Mouse (Mus musculus): ENCODE measurements around the gene Apln. TPM values are rescaled to one million over a fixed set of nuclear protein-coding genes. Genes with fewer than 3 reads are reported as not detected.

The Apln gene
- polyA plus RNA-seq, 1 experiment from 2014 or later: 4.7 TPM

DNA sequence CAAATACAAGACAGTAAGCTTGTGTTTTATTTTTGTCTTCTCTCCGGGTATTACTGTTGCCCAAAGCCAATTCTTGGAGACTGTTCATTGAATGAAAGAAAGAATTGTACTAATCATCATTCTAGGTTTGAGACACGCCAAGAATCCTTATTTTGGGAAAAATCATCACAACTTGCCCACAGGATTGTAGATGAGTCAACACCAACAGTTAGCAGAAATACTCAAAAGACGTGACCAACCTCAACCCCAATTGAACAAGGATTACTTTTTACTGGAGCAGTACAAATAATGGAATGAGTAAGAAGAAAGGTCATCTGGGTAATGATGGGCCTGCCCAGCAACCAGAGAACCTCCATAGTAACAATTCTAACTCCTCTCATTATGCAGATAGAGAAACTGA, 5.7 kb upstream of the Apln start:
- Histone ChIP-seq H3K4me2 (ENCODE audit: low read length) (no peak overlapping the region), H3K9me3 (ENCODE audit: control insufficient read depth, low read length) (no peaks in the 10 kb centered on the region), H3K27me3 (ENCODE audit: control insufficient read depth, insufficient read depth, low read length) (peaks cover 13% of the 10 kb centered on the region; the same call in 1 of the 2 replicates), H3K27ac (replicated peaks in 1 of 2; ENCODE audit: control insufficient read depth in 1 of 2, insufficient read depth in 1 of 2, low read depth in 2 of 2, low read length in 2 of 2) (no peak overlapping the region), H3K9ac (ENCODE audit: low read length) (no peak overlapping the region), H3K36me3 (ENCODE audit: control insufficient read depth, insufficient read depth, low read length) (no peaks in the 10 kb centered on the region), H3K4me1 (ENCODE audit: control insufficient read depth in 2 of 2, insufficient read depth in 2 of 2, low read length in 2 of 2) (no peaks in the 10 kb centered on the region), H3K4me3 (ENCODE audit: control insufficient read depth in 1 of 2, insufficient read depth in 1 of 2, low read depth in 1 of 2, low read length in 2 of 2) (no peak overlapping the region)
- WGBS: 74% methylated on average over 3 of the region's 3 CpGs
- no peak for ATAC-seq (ENCODE audit: insufficient number of reproducible peaks, insufficient read depth, low FRiP score, low read depth)

DNA sequence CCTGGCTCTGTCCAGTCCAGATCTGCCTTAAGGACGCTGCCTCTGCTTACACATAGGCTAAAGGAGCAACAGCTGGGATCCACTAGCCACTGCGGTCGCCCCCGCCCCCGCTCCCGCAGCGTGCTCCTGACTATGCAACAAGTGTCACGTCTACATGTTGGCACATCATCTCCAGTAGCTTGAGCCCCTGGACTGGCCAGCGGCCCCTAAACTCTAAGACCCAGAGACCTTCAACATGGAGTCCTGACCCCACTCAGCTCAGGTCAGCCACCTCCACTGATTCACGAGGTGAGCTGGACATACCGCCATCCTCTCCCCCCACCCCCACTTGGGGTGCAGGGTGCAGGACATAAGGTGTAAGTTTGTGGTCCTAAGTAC, 898 bp downstream of the Apln start:
- no peak overlapping the region for H3K27ac ChIP-seq (replicated peaks in 1 of 2; ENCODE audit: control insufficient read depth in 1 of 2, insufficient read depth in 1 of 2, low read depth in 2 of 2, low read length in 2 of 2)
- H3K4me2 ChIP-seq (ENCODE audit: low read length): peak overlapping the region; percentile 81
- H3K36me3 ChIP-seq (ENCODE audit: control insufficient read depth, insufficient read depth, low read length): no peaks in the 10 kb centered on the region
- H3K4me1 ChIP-seq (ENCODE audit: control insufficient read depth in 2 of 2, insufficient read depth in 2 of 2, low read length in 2 of 2): peaks cover 0 to 2% of the 10 kb centered on the region in 2 experiments; a peak in 1 of 4 replicates
- H3K9ac ChIP-seq (ENCODE audit: low read length): peak overlapping the region; percentile 72; the same call in 1 of the 2 replicates
- H3K4me3 ChIP-seq (ENCODE audit: control insufficient read depth in 1 of 2, insufficient read depth in 1 of 2, low read depth in 1 of 2, low read length in 2 of 2): peak overlapping the region; percentile 52 to 69
- peaks cover 22% of the 10 kb centered on the region for H3K27me3 ChIP-seq (ENCODE audit: control insufficient read depth, insufficient read depth, low read length)
- no peak for ATAC-seq (ENCODE audit: insufficient number of reproducible peaks, insufficient read depth, low FRiP score, low read depth)
- H3K9me3 ChIP-seq (ENCODE audit: control insufficient read depth, low read length): no peaks in the 10 kb centered on the region
- 27% methylated on average over 11 of the region's 11 CpGs for WGBS

DNA sequence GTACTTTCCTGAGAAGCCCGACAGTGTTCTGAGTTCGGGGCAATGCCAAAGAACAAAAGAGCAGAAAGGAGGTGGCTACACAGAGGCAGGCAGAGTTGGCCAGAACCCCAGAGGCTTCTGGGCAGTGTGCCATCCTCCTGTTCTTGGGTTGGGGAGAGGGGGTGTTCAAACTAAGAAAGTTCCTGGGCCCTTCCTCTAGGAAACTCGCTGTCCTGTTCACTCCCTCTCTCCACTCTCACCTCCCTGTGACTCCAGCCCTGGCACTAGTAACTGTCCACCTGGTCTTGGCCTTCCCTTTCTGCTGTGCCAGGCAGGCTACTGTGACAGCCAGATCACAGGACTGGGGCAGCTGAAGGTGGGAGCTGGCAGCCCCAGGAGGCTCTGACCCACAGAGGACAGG, 1.6 kb downstream of the Apln start:
- peak overlapping the region; percentile 81; the same call in 1 of the 2 replicates for H3K4me2 ChIP-seq (ENCODE audit: low read length)
- no peaks in the 10 kb centered on the region for H3K9me3 ChIP-seq (ENCODE audit: control insufficient read depth, low read length)
- peaks cover 22% of the 10 kb centered on the region for H3K27me3 ChIP-seq (ENCODE audit: control insufficient read depth, insufficient read depth, low read length)
- peaks cover 0 to 2% of the 10 kb centered on the region in 2 experiments; a peak in 1 of 4 replicates for H3K4me1 ChIP-seq (ENCODE audit: control insufficient read depth in 2 of 2, insufficient read depth in 2 of 2, low read length in 2 of 2)
- H3K9ac ChIP-seq (ENCODE audit: low read length): no peak overlapping the region
- ATAC-seq (ENCODE audit: insufficient number of reproducible peaks, insufficient read depth, low FRiP score, low read depth): no peak
- peak overlapping the region; percentile 4 to 52; a peak in 2 of 4 replicates for H3K4me3 ChIP-seq (ENCODE audit: control insufficient read depth in 1 of 2, insufficient read depth in 1 of 2, low read depth in 1 of 2, low read length in 2 of 2)
- no peak overlapping the region for H3K27ac ChIP-seq (replicated peaks in 1 of 2; ENCODE audit: control insufficient read depth in 1 of 2, insufficient read depth in 1 of 2, low read depth in 2 of 2, low read length in 2 of 2)
- 65% methylated on average over 3 of the region's 3 CpGs for WGBS
- no peaks in the 10 kb centered on the region for H3K36me3 ChIP-seq (ENCODE audit: control insufficient read depth, insufficient read depth, low read length)

DNA sequence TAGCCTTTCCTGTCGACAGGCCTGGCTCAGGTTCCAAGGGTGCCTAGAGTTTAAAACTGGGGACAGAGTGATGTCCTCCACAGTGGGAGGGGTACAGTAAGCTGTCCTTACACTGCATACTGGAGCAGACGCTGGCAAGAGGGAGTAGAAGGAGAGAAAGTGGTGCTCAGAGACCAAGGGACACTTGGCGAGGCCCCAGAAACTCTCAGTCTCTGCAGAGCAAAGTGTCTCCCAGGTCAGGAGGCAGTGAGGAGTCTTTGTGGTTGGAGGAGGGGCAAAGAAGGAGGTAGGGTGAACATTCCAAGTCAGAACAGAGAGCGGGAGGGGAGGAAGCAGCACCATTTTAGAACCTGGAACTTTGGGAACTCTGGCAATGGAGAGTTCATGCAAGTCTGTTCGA, 2.8 kb downstream of the Apln start:
- no peak for ATAC-seq (ENCODE audit: insufficient number of reproducible peaks, insufficient read depth, low FRiP score, low read depth)
- 61% methylated on average over 5 of the region's 5 CpGs for WGBS
- Histone ChIP-seq H3K4me2 (ENCODE audit: low read length) (no peak overlapping the region), H3K27me3 (ENCODE audit: control insufficient read depth, insufficient read depth, low read length) (peaks cover 18% of the 10 kb centered on the region), H3K4me3 (ENCODE audit: control insufficient read depth in 1 of 2, insufficient read depth in 1 of 2, low read depth in 1 of 2, low read length in 2 of 2) (no peak overlapping the region), H3K9me3 (ENCODE audit: control insufficient read depth, low read length) (no peaks in the 10 kb centered on the region), H3K9ac (ENCODE audit: low read length) (no peak overlapping the region), H3K27ac (replicated peaks in 1 of 2; ENCODE audit: control insufficient read depth in 1 of 2, insufficient read depth in 1 of 2, low read depth in 2 of 2, low read length in 2 of 2) (no peak overlapping the region), H3K36me3 (ENCODE audit: control insufficient read depth, insufficient read depth, low read length) (no peaks in the 10 kb centered on the region), H3K4me1 (ENCODE audit: control insufficient read depth in 2 of 2, insufficient read depth in 2 of 2, low read length in 2 of 2) (peaks cover 0 to 2% of the 10 kb centered on the region in 2 experiments; a peak in 1 of 4 replicates)

DNA sequence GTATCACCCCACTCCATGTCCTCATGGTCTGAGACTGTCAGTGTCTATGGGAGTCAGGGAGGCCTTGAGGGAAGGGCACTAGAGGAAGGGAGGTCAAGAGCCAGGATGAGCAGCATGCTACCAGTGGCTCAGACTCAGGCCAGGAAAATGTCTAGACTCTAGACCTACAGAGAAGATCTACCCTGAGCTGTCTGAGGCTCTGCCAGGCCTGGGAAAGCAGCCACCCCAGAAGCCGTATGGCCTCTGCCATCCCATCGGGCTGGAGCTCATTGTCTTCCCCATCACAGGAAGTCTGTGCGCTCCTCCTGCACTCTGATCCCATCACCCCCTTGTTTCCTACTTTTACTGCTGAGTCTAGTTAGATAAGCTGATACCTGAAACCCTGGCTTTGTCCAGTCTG, 4.1 kb downstream of the Apln start:
- 50% methylated on average over 3 of the region's 3 CpGs for WGBS
- no peak overlapping the region for H3K4me3 ChIP-seq (ENCODE audit: control insufficient read depth in 1 of 2, insufficient read depth in 1 of 2, low read depth in 1 of 2, low read length in 2 of 2)
- peaks cover 16% of the 10 kb centered on the region for H3K27me3 ChIP-seq (ENCODE audit: control insufficient read depth, insufficient read depth, low read length)
- no peak overlapping the region for H3K4me2 ChIP-seq (ENCODE audit: low read length)
- no peaks in the 10 kb centered on the region for H3K36me3 ChIP-seq (ENCODE audit: control insufficient read depth, insufficient read depth, low read length)
- no peak overlapping the region for H3K9ac ChIP-seq (ENCODE audit: low read length)
- no peak for ATAC-seq (ENCODE audit: insufficient number of reproducible peaks, insufficient read depth, low FRiP score, low read depth)
- peaks cover 0 to 2% of the 10 kb centered on the region in 2 experiments; a peak in 1 of 4 replicates for H3K4me1 ChIP-seq (ENCODE audit: control insufficient read depth in 2 of 2, insufficient read depth in 2 of 2, low read length in 2 of 2)
- no peak overlapping the region for H3K27ac ChIP-seq (replicated peaks in 1 of 2; ENCODE audit: control insufficient read depth in 1 of 2, insufficient read depth in 1 of 2, low read depth in 2 of 2, low read length in 2 of 2)
- no peaks in the 10 kb centered on the region for H3K9me3 ChIP-seq (ENCODE audit: control insufficient read depth, low read length)

DNA sequence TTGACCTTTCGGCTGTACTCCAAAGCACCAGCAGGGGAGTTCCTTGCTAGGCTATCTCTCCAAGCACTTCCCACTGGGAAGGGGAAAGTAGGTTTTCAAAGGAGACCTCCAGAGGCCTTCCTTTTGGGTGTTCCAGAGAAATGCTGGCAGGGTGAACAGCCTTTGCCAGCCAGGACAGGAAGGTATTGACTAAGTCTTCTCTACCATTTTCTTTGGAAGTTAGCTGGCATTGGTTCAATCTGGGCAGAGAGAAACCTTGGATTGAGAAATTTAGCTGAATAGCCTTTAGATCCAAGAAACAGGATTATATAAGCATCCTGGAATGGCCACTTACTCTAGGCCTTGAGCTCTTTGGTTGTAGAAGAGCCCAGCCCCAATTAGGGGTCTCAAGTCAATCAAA, 11.8 kb downstream of the Apln start:
- Histone ChIP-seq H3K36me3 (ENCODE audit: control insufficient read depth, insufficient read depth, low read length) (no peaks in the 10 kb centered on the region), H3K4me3 (ENCODE audit: control insufficient read depth in 1 of 2, insufficient read depth in 1 of 2, low read depth in 1 of 2, low read length in 2 of 2) (no peak overlapping the region), H3K4me2 (ENCODE audit: low read length) (no peak overlapping the region), H3K27me3 (ENCODE audit: control insufficient read depth, insufficient read depth, low read length) (peaks cover 4% of the 10 kb centered on the region), H3K9ac (ENCODE audit: low read length) (no peak overlapping the region), H3K4me1 (ENCODE audit: control insufficient read depth in 2 of 2, insufficient read depth in 2 of 2, low read length in 2 of 2) (no peaks in the 10 kb centered on the region), H3K27ac (replicated peaks in 1 of 2; ENCODE audit: control insufficient read depth in 1 of 2, insufficient read depth in 1 of 2, low read depth in 2 of 2, low read length in 2 of 2) (no peak overlapping the region), H3K9me3 (ENCODE audit: control insufficient read depth, low read length) (no peaks in the 10 kb centered on the region)
- no peak for ATAC-seq (ENCODE audit: insufficient number of reproducible peaks, insufficient read depth, low FRiP score, low read depth)
- WGBS: 75% methylated on average over 1 of the region's 1 CpGs

DNA sequence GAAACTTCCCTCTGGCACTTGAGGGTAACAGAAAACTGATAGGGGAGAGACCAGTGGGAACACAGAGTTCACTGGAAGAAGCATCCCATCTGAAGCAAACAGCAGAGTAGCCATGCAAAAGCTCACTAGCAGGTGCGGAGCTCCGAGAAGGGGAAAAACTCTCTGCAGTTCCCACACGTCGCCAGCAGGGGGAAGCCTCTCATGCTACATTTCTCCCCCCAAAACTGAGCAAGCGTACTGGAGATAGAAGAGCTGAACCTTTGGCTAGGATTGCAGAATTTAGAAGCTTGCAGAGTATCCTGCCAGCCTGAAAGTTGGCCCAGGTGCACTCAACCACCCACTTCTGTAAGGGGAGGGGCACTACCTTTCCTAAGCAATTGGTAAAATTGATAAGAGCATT, 14.7 kb downstream of the Apln start:
- WGBS: 14% methylated on average over 5 of the region's 5 CpGs
- Histone ChIP-seq H3K4me2 (ENCODE audit: low read length) (peak overlapping the region; percentile 4; the same call in 1 of the 2 replicates), H3K4me3 (ENCODE audit: control insufficient read depth in 1 of 2, insufficient read depth in 1 of 2, low read depth in 1 of 2, low read length in 2 of 2) (no peak overlapping the region), H3K4me1 (ENCODE audit: control insufficient read depth in 2 of 2, insufficient read depth in 2 of 2, low read length in 2 of 2) (no peaks in the 10 kb centered on the region), H3K27me3 (ENCODE audit: control insufficient read depth, insufficient read depth, low read length) (peaks cover 4% of the 10 kb centered on the region), H3K9ac (ENCODE audit: low read length) (no peak overlapping the region), H3K27ac (replicated peaks in 1 of 2; ENCODE audit: control insufficient read depth in 1 of 2, insufficient read depth in 1 of 2, low read depth in 2 of 2, low read length in 2 of 2) (no peak overlapping the region), H3K36me3 (ENCODE audit: control insufficient read depth, insufficient read depth, low read length) (no peaks in the 10 kb centered on the region), H3K9me3 (ENCODE audit: control insufficient read depth, low read length) (no peaks in the 10 kb centered on the region)
- ATAC-seq (ENCODE audit: insufficient number of reproducible peaks, insufficient read depth, low FRiP score, low read depth): no peak

DNA sequence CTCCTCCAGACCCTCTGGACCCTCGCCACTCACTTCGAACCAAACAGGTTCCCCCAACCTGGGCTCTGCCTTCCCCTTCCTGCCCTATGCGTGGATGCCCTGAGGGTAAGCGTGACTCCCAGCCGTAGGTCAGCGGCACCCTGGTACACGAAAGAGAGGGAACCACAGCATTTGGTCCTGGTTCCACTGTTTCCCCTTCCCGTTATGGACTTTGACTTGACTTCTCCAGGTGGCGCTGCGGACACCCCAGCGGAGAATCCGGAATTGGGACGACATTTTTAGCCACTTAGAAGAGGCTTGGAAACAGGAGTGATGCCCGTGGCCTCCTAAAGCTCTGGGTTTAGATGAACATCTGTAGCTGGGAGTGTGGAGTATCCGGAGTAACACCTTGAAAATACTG, 15.3 kb downstream of the Apln start:
- Histone ChIP-seq H3K4me1 (ENCODE audit: control insufficient read depth in 2 of 2, insufficient read depth in 2 of 2, low read length in 2 of 2) (no peaks in the 10 kb centered on the region), H3K27ac (replicated peaks in 1 of 2; ENCODE audit: control insufficient read depth in 1 of 2, insufficient read depth in 1 of 2, low read depth in 2 of 2, low read length in 2 of 2) (no peak overlapping the region), H3K9ac (ENCODE audit: low read length) (no peak overlapping the region), H3K27me3 (ENCODE audit: control insufficient read depth, insufficient read depth, low read length) (peaks cover 4% of the 10 kb centered on the region), H3K36me3 (ENCODE audit: control insufficient read depth, insufficient read depth, low read length) (no peaks in the 10 kb centered on the region), H3K4me2 (ENCODE audit: low read length) (peak overlapping the region; percentile 4; the same call in 1 of the 2 replicates), H3K4me3 (ENCODE audit: control insufficient read depth in 1 of 2, insufficient read depth in 1 of 2, low read depth in 1 of 2, low read length in 2 of 2) (no peak overlapping the region), H3K9me3 (ENCODE audit: control insufficient read depth, low read length) (no peaks in the 10 kb centered on the region)
- no peak for ATAC-seq (ENCODE audit: insufficient number of reproducible peaks, insufficient read depth, low FRiP score, low read depth)
- WGBS: 48% methylated on average over 15 of the region's 15 CpGs
